Mouse (Mus musculus) MEL-GATA-1-ER (cell line): ENCODE results near the gene Phlpp2.
A peak's percentile ranks its signal among the peaks of the same experiment; 100 is the strongest.

Experiments used
- DNase-seq: peaks from one replicate; pipeline ENCODE4 v3.0.0-alpha.2; 2012; ENCODE audit warnings: low read depth; ENCODE audit errors: extremely low read depth

Gene Phlpp2

DNA sequence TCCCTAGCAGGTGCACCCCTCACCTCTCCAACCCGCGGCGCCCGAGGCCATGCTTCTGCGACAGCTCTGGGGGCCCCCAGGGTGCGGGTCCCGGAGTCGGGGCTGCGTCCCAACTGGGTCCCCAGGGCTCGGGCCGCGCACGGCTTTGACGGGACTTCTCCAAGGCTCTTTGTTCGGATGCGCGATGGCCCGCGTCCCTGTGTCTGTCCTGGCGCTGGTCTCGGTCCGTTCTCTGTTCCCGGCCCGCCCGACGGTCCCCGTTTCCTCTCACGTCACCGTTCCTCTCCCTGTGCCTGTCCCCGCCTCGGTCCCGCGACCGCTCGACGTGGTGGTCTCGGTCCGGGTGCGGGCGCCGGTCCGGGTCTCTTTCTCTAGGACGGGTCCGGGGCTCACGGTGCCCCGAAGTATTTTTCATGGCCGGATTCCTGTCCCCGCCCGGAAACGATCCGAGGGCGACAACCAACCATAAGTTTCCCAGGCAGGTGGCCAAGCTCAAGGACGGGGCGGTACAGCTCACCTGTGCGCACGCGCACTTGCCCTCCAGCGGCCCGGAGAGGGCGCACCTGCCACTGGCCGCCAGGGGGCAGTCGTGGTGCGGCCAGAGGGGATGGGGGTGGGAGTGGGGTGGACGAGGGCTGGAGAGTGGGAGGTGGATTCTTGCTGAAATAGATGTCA, 93.5 kb downstream of the Phlpp2 start, which contains the start of gene Marveld3:
Gene Marveld3 (minus strand): TSS at position 511 of the 675 bp plus-strand sequence.
- DNase-seq, result no peak

- DNase-seq, result no peak
Observed at GRCm38 (mm10) chr8:109962896-109963295, 94.6 kb downstream of the Phlpp2 start.

DNA sequence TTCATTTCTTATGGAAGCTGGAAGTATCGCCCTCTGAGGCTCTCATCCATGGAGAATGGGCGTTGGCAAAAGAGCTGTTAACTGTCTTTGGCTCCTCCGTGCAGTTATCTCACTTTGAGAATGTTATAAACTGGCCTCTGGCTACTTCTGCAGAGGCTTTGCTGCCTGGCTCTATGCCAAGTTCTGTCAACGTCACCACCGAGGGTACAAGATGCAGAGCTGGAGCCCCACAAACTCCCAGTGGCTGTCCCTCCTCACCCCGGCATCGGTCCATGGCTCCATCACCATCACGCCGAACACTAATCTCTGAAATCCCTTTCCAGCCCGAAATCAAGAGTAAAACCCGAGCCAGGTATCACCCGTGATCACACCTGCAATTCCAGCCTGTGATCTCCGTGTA, 95.1 kb downstream of the Phlpp2 start:
- no peak for DNase-seq

- DNase-seq, result no peak
Observed at GRCm38 (mm10) chr8:109964106-109964505, 95.8 kb downstream of the Phlpp2 start.

DNA sequence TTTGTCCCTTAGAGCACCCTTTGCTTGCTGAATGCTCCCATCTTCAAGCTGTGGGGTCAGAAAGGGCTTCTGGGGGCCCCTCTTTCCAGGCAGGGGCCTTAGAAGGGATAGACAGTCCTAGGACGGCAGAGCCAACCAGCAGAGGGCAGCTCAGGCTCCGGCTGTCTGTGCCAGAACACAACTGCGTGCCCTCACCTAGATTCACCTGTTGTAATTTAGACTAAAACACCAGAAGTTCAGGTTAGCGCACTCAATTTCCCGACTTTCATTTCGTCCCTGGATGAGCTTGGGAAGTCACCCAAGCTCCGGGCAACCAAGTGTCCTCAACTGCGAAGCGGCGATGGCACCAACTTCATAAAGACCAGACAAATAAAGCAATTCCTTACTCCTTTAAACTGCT, 100.5 kb downstream of the Phlpp2 start:
- DNase-seq, result no peak

- peak; percentile 47 for DNase-seq
Observed at GRCm38 (mm10) chr8:109970323-109970722, 102.0 kb downstream of the Phlpp2 start.

GRCm38 (mm10) chr8:109972901-109973300, 104.6 kb downstream of the Phlpp2 start:
- DNase-seq, result no peak

- no peak for DNase-seq
Observed at GRCm38 (mm10) chr8:109979339-109979738, 111.0 kb downstream of the Phlpp2 start.

GRCm38 (mm10) chr8:109982386-109983105, 114.2 kb downstream of the Phlpp2 start:
- no peak for DNase-seq

GRCm38 (mm10) chr8:109983944-109984343, 115.6 kb downstream of the Phlpp2 start:
- no peak for DNase-seq

- DNase-seq, result no peak
Observed at GRCm38 (mm10) chr8:109986384-109986783, 118.0 kb downstream of the Phlpp2 start.

- no peak for DNase-seq
Observed at GRCm38 (mm10) chr8:109987776-109988175, 119.4 kb downstream of the Phlpp2 start.

- DNase-seq, result no peak
Observed at GRCm38 (mm10) chr8:109989151-109989550, 120.8 kb downstream of the Phlpp2 start.

- DNase-seq, result no peak
Observed at GRCm38 (mm10) chr8:109990224-109990623, 121.9 kb downstream of the Phlpp2 start, which contains the start of gene Tat. Gene Tat (plus strand): TSS chr8:109990437.

DNA sequence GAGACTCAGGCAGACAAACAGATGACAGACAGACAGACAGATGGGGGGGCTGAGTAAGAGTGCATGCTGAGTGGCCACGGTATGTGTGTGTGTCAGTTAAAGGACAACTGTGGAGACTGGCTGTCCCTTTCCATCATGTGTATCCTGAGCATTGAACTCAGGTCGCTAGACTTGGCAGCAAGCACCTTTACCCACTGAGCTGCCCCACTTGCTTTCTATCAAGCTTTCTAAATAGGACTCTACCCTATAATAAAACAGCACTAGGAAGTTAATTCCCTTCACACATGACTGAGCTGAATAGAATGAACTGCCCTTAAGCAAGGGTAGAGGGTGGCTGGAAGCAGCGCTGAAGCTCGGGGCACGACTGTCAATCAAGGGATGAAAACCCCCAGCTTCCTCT, 123.8 kb downstream of the Phlpp2 start:
- DNase-seq, result no peak

DNA sequence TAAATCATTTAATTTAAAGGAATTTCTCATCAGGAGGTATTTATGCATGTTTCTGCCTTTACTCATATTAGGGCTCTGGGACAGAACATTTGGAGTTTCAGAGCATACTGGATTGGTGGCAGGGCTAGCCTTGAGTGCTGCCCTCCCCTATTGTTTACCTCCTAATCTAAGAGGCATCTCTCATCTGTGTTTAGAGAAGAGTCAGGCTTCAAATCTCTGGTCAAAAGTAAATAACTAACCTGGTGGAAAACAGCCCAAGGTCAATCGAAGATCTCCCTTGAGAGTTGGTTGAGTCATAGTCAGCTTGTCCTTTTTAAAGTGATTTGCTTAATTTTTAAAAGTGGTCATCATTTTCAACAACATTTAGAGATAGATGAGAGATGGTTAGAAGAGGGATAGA, 124.6 kb downstream of the Phlpp2 start:
- DNase-seq, result no peak
